Mouse (Mus musculus) lung, postnatal 25 days (tissue): ENCODE measurements at regions not wholly inside any gene's neighbourhood (a gene's known extent, or its start where the extent isn't known, plus 50 kb on each side); places are given as distances from the start of the nearest gene placed in this dataset.

Experiments
- DNase-seq: peaks from one replicate; pipeline ENCODE4 v3.0.0; 2022; ENCODE audit warnings: low spot score

DNA sequence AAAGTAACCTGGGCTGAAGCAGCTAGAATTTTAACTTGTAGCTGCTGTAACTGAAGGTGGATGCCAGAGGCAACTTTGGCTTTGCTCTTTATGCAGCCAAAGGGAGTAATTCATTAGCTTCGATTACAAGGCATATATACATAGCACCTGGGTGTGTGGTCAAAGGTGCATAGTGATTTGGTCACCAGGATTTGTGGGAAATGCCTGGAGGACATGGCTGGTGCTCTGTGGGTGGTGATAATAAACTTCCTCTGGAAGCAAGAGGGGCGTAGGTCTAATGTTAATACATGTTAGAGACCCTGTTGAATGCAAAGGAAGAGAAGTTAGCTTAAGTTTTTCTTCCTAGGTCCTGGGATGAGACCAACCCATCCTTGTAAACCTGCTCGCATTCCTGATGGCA is 139.3 kb upstream of the Osr1 start:
- no peak for DNase-seq

GRCm38 (mm10) chr12:9438575-9439161 is 131.2 kb upstream of the Osr1 start:
- no peak for DNase-seq

DNA sequence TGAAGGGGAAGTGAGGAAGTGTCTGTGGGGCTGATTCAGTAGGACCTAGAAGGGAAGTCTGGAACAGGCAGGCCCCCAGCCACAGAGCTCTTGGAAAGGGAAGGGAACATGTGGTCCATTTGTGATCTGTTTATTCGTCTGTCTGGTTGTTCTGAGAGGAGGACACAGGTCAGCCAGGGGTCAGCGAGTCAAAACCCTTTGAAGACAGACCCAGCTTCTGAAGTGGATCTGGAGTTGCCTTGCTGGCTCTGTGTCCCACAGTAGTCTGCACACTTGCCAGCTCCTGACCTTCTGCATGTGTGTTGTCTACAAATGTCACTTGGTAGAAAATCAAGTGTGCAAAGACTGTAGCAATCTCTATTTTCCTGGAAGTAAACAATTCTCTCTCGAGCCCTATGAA is 119.3 kb upstream of the Osr1 start:
- peak; percentile 63 for DNase-seq

- peak; percentile 8 for DNase-seq
Observed at GRCm38 (mm10) chr12:9460193-9460592, 109.7 kb upstream of the Osr1 start.

DNA sequence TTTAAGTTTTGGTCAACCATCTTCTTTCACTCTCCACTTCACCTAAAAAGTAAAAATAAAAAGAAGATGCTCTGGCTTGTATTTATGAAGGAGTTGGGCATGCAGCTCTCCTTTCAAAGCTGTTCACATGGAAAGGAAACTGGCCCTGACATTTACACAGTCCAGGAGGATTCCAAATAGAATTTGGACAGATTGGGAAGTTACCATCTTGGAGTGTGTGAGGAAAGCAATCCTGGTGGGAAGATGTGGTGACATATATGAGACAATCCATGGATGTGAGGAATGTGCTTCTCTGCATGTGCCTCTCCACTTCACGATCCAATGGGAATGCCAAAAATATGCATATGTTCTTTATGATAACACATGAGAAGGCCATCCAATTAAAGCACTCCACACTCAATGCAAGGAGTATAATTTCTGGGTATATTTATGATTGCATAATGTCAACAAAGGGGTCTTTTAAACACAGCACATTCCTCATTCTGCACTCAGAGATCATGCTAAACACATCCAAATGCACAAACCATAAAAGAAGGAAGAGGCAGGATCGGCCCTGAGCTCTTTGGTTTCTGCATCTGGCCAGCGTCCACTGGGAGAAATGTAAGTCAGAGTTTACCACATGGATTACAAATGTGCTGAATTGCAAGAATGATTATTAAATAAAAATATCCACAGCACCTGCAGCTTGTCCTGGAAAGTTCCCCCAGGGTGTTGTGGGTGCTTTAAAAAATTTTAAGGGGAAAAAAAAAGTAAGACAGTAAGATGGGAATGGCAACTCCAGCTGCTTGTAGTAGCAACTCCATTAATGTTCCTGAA is 100.1 kb upstream of the Osr1 start:
- no peak for DNase-seq

DNA sequence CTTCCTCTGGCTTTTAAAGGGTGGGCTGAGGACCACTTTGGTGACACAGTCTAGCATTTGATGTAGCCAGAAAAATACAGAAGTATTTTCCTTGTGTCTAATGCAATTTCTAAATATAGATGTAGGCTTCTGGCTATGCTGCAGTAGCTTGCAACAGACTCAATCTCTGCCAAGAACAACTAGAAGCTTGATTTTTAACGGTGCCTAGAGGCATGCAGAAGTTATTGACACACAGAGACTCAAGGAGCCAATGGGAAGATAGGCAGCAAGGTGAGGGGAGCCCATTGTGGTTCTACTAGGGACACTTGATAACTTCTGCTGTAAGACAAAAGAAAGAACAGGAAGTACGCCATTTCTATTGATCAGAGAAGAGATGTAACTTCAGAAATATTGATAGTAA is 94.1 kb upstream of the Osr1 start:
- DNase-seq, result no peak

DNA sequence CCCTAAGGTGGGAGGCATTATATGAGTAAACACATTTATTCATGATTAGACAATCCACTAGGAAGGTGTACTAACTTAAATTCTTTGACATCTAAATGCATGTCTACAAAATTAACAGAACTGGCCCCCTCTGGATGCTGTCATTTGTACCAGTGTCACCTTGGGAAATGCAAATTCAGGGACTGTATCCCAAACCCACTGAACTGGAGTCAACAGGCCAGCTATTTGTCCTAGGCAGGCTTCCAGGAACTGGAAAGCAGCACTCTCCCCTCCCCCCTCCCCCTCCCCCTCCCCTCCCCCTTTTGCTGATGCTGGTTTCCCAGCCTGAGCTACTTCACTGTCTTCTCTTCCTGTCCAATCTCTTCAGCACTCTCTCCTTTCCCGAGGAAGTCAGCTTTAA is 91.7 kb upstream of the Osr1 start:
- DNase-seq, result no peak

- DNase-seq, result no peak
Observed at GRCm38 (mm10) chr12:9487674-9488413, 82.1 kb upstream of the Osr1 start.

DNA sequence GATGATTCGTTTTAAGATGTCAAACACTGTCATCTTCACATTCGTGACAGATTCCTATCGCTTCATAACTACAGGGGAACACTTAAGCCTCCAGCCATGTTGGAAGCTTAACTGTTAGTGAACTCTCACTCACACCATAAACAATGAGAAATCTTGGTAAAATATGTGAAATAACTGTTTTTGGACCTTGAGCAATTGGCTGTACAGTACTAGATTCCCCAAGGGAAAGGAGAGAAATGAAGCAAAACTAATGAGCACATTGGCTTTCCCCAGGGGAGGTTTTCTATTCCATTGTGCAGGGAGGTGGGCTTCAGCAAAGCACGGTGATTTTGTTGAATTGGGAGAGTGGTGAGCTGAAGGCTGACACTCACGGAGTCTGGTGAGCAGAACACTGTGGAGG is 56.0 kb upstream of the Osr1 start:
- no peak for DNase-seq

DNA sequence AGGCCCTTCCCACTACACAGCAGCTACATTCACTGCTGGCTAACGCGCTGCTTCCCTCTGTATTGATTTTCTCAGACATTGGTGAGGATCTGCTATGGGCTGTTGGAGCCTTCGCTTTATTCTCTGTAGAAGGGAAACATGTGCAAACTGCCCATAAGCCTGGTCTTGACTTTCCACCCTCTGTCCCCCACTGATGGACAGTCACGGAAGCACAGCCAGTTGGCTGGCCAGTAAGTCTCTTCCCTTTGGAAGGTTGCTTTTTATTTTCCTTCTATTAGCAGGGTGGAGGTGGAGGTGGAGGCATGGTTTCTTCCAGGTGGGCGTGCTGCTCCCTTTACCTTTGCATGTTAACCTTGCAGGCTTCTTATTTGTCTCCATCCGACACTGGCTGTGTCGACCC is 51.1 kb upstream of the Osr1 start:
- DNase-seq, result no peak

GRCm38 (mm10) chr12:9519346-9519745 is 50.6 kb upstream of the Osr1 start:
- DNase-seq, result no peak
